Mouse (Mus musculus): ENCODE data around the gene Pira2.
"Not testable (repeated sequence)": the region's sequence is repeated elsewhere in the genome, so short reads cannot be mapped to it uniquely, and the experiment has no call there.

DNA sequence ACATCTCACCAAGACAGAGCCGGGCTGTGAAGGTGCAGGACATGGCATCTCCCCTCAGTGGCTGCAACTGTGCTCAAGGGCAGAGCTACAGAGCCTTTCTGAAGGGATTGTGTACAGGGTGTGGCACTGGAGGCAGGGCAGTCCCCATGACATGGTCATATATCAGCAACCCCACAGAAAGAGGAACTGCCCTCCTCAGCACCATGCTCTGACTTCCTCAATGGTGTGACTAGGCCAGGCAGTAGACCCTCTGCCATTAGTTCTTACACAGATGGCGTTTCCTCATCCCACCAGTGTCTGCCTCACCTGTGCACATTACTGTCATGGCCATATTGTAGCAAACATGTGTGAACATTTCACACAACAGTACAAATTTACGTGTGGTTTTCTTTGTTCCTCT is 19.3 kb downstream of the Pira2 start, which contains the start of gene Gm15448:
- not testable (repeated sequence) for TF ChIP-seq CTCF (conservative IDR thresholded peaks at IDR 0.05; ENCODE audit: insufficient read depth, insufficient read length, low read depth, low read length); POLR2A (IDR thresholded peaks at IDR 0.05; ENCODE audit: low read depth, low read length)

Measured in kidney, adult 2 months (tissue).